Mouse (Mus musculus): ENCODE results near the gene Pitx3.
"Not testable (repeated sequence)": the region's sequence is repeated elsewhere in the genome, so short reads cannot be mapped to it uniquely, and the experiment has no call there.

Pitx3 gene

GRCm38 (mm10) chr19:46131694-46132525 is 16.2 kb downstream of the Pitx3 start, which contains the start of gene Elovl3:
Gene Elovl3 (plus strand): TSS chr19:46131897.
- DNase-seq (ENCODE audit: low read depth, low spot score), result no peak

- no peak for DNase-seq (ENCODE audit: low read depth, low spot score)
These were observed 16.8 kb downstream of the Pitx3 start for GRCm38 (mm10) chr19:46131283-46131682.

GRCm38 (mm10) chr19:46129737-46130136 is 18.4 kb downstream of the Pitx3 start:
- not testable (repeated sequence) for DNase-seq (ENCODE audit: low read depth, low spot score)

- DNase-seq (ENCODE audit: low read depth, low spot score), result no peak
These were observed 21.8 kb downstream of the Pitx3 start for GRCm38 (mm10) chr19:46126301-46126700.

- no peak for DNase-seq (ENCODE audit: low read depth, low spot score)
These were observed 23.5 kb downstream of the Pitx3 start for GRCm38 (mm10) chr19:46124651-46125050.

- DNase-seq (ENCODE audit: low read depth, low spot score), result no peak
These were observed 24.2 kb downstream of the Pitx3 start for GRCm38 (mm10) chr19:46123876-46124275.

- DNase-seq (ENCODE audit: low read depth, low spot score), result no peak
These were observed 27.3 kb downstream of the Pitx3 start for GRCm38 (mm10) chr19:46120872-46121271.

- DNase-seq (ENCODE audit: low read depth, low spot score), result no peak
These were observed 28.7 kb downstream of the Pitx3 start for GRCm38 (mm10) chr19:46119458-46119857.

- DNase-seq (ENCODE audit: low read depth, low spot score), result no peak
These were observed 33.5 kb downstream of the Pitx3 start for GRCm38 (mm10) chr19:46114617-46115016.

- no peak for DNase-seq (ENCODE audit: low read depth, low spot score)
These were observed 37.3 kb downstream of the Pitx3 start for GRCm38 (mm10) chr19:46110781-46111180.

GRCm38 (mm10) chr19:46110214-46110613 is 37.9 kb downstream of the Pitx3 start:
- DNase-seq (ENCODE audit: low read depth, low spot score), result no peak

- DNase-seq (ENCODE audit: low read depth, low spot score), result no peak
These were observed 44.0 kb downstream of the Pitx3 start for GRCm38 (mm10) chr19:46104187-46104557.

GRCm38 (mm10) chr19:46103437-46104186 is 44.5 kb downstream of the Pitx3 start:
- DNase-seq (ENCODE audit: low read depth, low spot score), result no peak

GRCm38 (mm10) chr19:46099561-46099960 is 48.6 kb downstream of the Pitx3 start:
- no peak for DNase-seq (ENCODE audit: low read depth, low spot score)

- DNase-seq (ENCODE audit: low read depth, low spot score), result no peak
These were observed 51.7 kb downstream of the Pitx3 start for GRCm38 (mm10) chr19:46096396-46096795.

GRCm38 (mm10) chr19:46095291-46095690 is 52.8 kb downstream of the Pitx3 start:
- DNase-seq (ENCODE audit: low read depth, low spot score), result no peak

- DNase-seq (ENCODE audit: low read depth, low spot score), result no peak
These were observed 54.0 kb downstream of the Pitx3 start for GRCm38 (mm10) chr19:46094144-46094543.

GRCm38 (mm10) chr19:46091641-46092040 is 56.5 kb downstream of the Pitx3 start:
- no peak for DNase-seq (ENCODE audit: low read depth, low spot score)

GRCm38 (mm10) chr19:46087871-46088270 is 60.3 kb downstream of the Pitx3 start:
- DNase-seq (ENCODE audit: low read depth, low spot score), result peak; percentile 19

GRCm38 (mm10) chr19:46086337-46086736 is 61.8 kb downstream of the Pitx3 start:
- peak; percentile 66 for DNase-seq (ENCODE audit: low read depth, low spot score)
